Mouse (Mus musculus): ENCODE measurements around the gene Mpv17l.

GRCm38 (mm10) chr16:13994502-13994901 is 91.5 kb downstream of the Mpv17l start:
- TF ChIP-seq CTCF (IDR thresholded peaks at IDR 0.05; ENCODE audit: low read depth) (no peak), EP300 (IDR thresholded peaks at IDR 0.05; ENCODE audit: low read depth) (no peak)
